21 mouse cellular contexts compared by ENCODE assay signal in the genomic region with DNA sequence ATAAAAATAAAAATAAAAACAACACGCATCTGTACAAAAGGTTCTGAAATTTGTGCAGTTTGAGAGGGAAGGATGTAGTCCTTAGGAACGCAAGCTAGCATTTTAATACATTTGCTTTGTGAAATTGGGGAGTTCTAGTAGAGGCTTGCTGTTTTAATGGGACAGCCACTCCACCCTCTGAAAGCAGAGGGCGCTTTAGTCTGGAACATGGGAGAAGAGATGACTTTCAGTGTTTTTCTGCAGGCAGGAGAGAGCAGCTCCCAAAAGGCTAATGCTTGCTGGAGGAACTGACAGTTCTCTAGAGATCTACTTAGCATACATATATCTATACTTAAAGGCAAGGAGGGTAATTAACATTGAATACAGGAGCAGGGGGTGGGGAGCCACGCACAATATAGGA. TPM values are rescaled to one million over a fixed set of nuclear protein-coding genes. Genes with fewer than 3 reads are reported as not detected.
A peak's percentile ranks its signal among the peaks of the same experiment; 100 is the strongest.
DNase-seq lines count a peak whose midpoint lies in the region; ATAC-seq and TF ChIP-seq lines count a peak whose summit lies in the region.
"Had no signal": no experiment of that assay in that cellular context is flagged by ENCODE, and none has a peak within 500 bp of the region (broad histone marks: within the 10 kb centered on the region; RNA-seq: fewer than 3 reads in every experiment).

No protein-coding gene starts in this region.

- H3K36me3 ChIP-seq in embryonic facial prominence, embryonic 14.5 days (ENCODE audit: control insufficient read depth, insufficient read depth, low read length): no peaks in the 10 kb centered on the region
- H3K36me3 ChIP-seq in embryonic facial prominence, embryonic 10.5 days (replicated peaks): no peaks in the 10 kb centered on the region
- H3K36me3 ChIP-seq in kidney, postnatal 0 days (ENCODE audit: insufficient read depth, low read length): no peaks in the 10 kb centered on the region
- H3K36me3 ChIP-seq: heart, embryonic 13.5 days; hindbrain, embryonic 15.5 days; lung, embryonic 15.5 days; midbrain, embryonic 10.5 days had no signal

- no peak for TF ChIP-seq POLR2A in cortical plate, adult 2 months (IDR thresholded peaks at IDR 0.05; ENCODE audit: extremely low read depth, insufficient read depth, low read length)

- H3K9ac ChIP-seq in embryonic facial prominence, embryonic 14.5 days (ENCODE audit: low read depth, low read length): no peak overlapping the region
- H3K9ac ChIP-seq in kidney, postnatal 0 days (ENCODE audit: low read depth, low read length): no peak overlapping the region
- H3K9ac ChIP-seq: heart, embryonic 13.5 days; hindbrain, embryonic 15.5 days; lung, embryonic 15.5 days had no signal

- TF ChIP-seq CTCF in kidney, postnatal 0 days (IDR thresholded peaks at IDR 0.05; ENCODE audit: low read depth): peak; percentile 41
- peak; percentile 12; the same call in 1 of the 2 replicates for TF ChIP-seq CTCF in cortical plate, adult 2 months (IDR thresholded peaks at IDR 0.05; ENCODE audit: extremely low read depth, insufficient read depth, low read length)

- H3K4me1 ChIP-seq in embryonic facial prominence, embryonic 14.5 days (ENCODE audit: control insufficient read depth, insufficient read depth, low read length): no peaks in the 10 kb centered on the region
- H3K4me1 ChIP-seq in embryonic facial prominence, embryonic 10.5 days: no peaks in the 10 kb centered on the region
- H3K4me1 ChIP-seq in kidney, postnatal 0 days (replicated peaks; ENCODE audit: insufficient read depth, low read length): no peaks in the 10 kb centered on the region
- no peaks in the 10 kb centered on the region for H3K4me1 ChIP-seq in cortical plate, adult 2 months (ENCODE audit: control insufficient read depth, insufficient read depth, low read length)
- H3K4me1 ChIP-seq: heart, embryonic 13.5 days; hindbrain, embryonic 15.5 days; lung, embryonic 15.5 days; midbrain, embryonic 10.5 days had no signal

- WGBS in embryonic facial prominence, embryonic 14.5 days: 55% methylated on average over 4 of the region's 4 CpGs
- 58% methylated on average over 4 of the region's 4 CpGs for WGBS in embryonic facial prominence, embryonic 10.5 days
- 62% methylated on average over 4 of the region's 4 CpGs for WGBS in kidney, postnatal 0 days

- H3K4me3 ChIP-seq in embryonic facial prominence, embryonic 14.5 days (ENCODE audit: low read depth, low read length): no peak overlapping the region
- H3K4me3 ChIP-seq in embryonic facial prominence, embryonic 10.5 days: no peak overlapping the region
- no peak overlapping the region for H3K4me3 ChIP-seq in kidney, postnatal 0 days (replicated peaks; ENCODE audit: low read depth, low read length)
- no peak overlapping the region for H3K4me3 ChIP-seq in cortical plate, adult 2 months (ENCODE audit: insufficient read depth, low read length)
- H3K4me3 ChIP-seq: heart, embryonic 13.5 days; hindbrain, embryonic 15.5 days; lung, embryonic 15.5 days; midbrain, embryonic 10.5 days had no signal

- DNase-seq in embryonic facial prominence, embryonic 14.5 days (ENCODE audit: low spot score): peak; percentile 18
- no peak for DNase-seq in embryonic facial prominence, embryonic 10.5 days (ENCODE audit: low spot score)
- DNase-seq in kidney, postnatal 0 days (ENCODE audit: low spot score): peak; percentile 5
- no peak for DNase-seq in kidney, postnatal 25 days
- DNase-seq in lung, postnatal 10 days: peak; percentile 2
- no peak for DNase-seq in lung, postnatal 25 days (ENCODE audit: low spot score)
- no peak for DNase-seq in c-Kit-positive CD71-positive TER-119-positive erythroid progenitor cells, embryonic 14.5 days (ENCODE audit: low spot score)
- DNase-seq: adrenal gland, postnatal 14 days; cerebellum, postnatal 14 days; right cerebral cortex, adult 18-20 months; thymus, postnatal 4 days had no signal

- no peak overlapping the region for H3K27ac ChIP-seq in embryonic facial prominence, embryonic 14.5 days (replicated peaks; ENCODE audit: low read depth, low read length)
- no peak overlapping the region for H3K27ac ChIP-seq in embryonic facial prominence, embryonic 10.5 days (replicated peaks)
- no peak overlapping the region for H3K27ac ChIP-seq in kidney, postnatal 0 days
- H3K27ac ChIP-seq in cortical plate, adult 2 months (ENCODE audit: insufficient read depth, low read length): no peak overlapping the region
- H3K27ac ChIP-seq: heart, embryonic 13.5 days; hindbrain, embryonic 15.5 days; lung, embryonic 15.5 days; midbrain, embryonic 10.5 days had no signal

- no peaks in the 10 kb centered on the region for H3K27me3 ChIP-seq in embryonic facial prominence, embryonic 14.5 days (replicated peaks; ENCODE audit: control insufficient read depth, insufficient read depth, low read length)
- no peaks in the 10 kb centered on the region for H3K27me3 ChIP-seq in embryonic facial prominence, embryonic 10.5 days (replicated peaks; ENCODE audit: low read depth, poor library complexity, severe bottlenecking)
- no peaks in the 10 kb centered on the region for H3K27me3 ChIP-seq in kidney, postnatal 0 days (ENCODE audit: insufficient read depth, low read length)
- H3K27me3 ChIP-seq: heart, embryonic 13.5 days; lung, embryonic 15.5 days had no signal

- H3K4me2 ChIP-seq in embryonic facial prominence, embryonic 14.5 days (ENCODE audit: low read depth, low read length): no peak overlapping the region
- no peak overlapping the region for H3K4me2 ChIP-seq in kidney, postnatal 0 days (ENCODE audit: low read length)
- H3K4me2 ChIP-seq: heart, embryonic 13.5 days; hindbrain, embryonic 15.5 days; lung, embryonic 15.5 days had no signal

- peak; percentile 67 for ATAC-seq in embryonic facial prominence, embryonic 14.5 days (ENCODE audit: low read depth)
- no peak for ATAC-seq in kidney, postnatal 0 days (replicated peaks; ENCODE audit: low FRiP score, low read depth)

- no peaks in the 10 kb centered on the region for H3K9me3 ChIP-seq in embryonic facial prominence, embryonic 14.5 days (ENCODE audit: control insufficient read depth, low read length)
- H3K9me3 ChIP-seq in embryonic facial prominence, embryonic 10.5 days: no peaks in the 10 kb centered on the region
- no peaks in the 10 kb centered on the region for H3K9me3 ChIP-seq in kidney, postnatal 0 days (replicated peaks; ENCODE audit: low read length)
- H3K9me3 ChIP-seq: heart, embryonic 13.5 days; hindbrain, embryonic 15.5 days; lung, embryonic 15.5 days; midbrain, embryonic 10.5 days had no signal

RNA-seq across cellular contexts. Expression of a gene that starts 40.4 kb away (rescaled TPM):
- polyA plus RNA-seq in embryonic facial prominence, embryonic 14.5 days (2014; fragmentation: Nextera tagmentation; extraction: Ambion mirVana): 4.5 and 4.9 TPM in 2 replicates
- polyA plus RNA-seq in embryonic facial prominence, embryonic 10.5 days (2016; fragmentation: Nextera tagmentation; extraction: Ambion mirVana): 6.1 and 7.2 TPM in 2 replicates
- not detected in 2 replicates for polyA plus RNA-seq in kidney, postnatal 0 days (2015; fragmentation: Nextera tagmentation; extraction: Ambion mirVana)
- polyA plus RNA-seq in cortical plate, adult 2 months (2012; rRNA removed): 0.06 and 0.11 TPM in 2 replicates
- polyA plus RNA-seq: gonadal fat pad, adult 2 months; heart, embryonic 13.5 days; hindbrain, embryonic 15.5 days; kidney, embryonic 14.5 days; liver, adult 2 months; lung, embryonic 15.5 days; neural tube, embryonic 14.5 days; spleen, adult 2 months had no signal

Comparison
In these comparisons a context has a peak if more than half of its experiments do, and no peak if none do; other contexts are left out.
1. DNase-seq: peak in embryonic facial prominence, embryonic 14.5 days (single experiment), kidney, postnatal 0 days (single experiment) and lung, postnatal 10 days (single experiment); none in embryonic facial prominence, embryonic 10.5 days (single experiment), kidney, postnatal 25 days (0 of 2), lung, postnatal 25 days (single experiment) and c-Kit-positive CD71-positive TER-119-positive erythroid progenitor cells, embryonic 14.5 days (single experiment).